In the genomic region with DNA sequence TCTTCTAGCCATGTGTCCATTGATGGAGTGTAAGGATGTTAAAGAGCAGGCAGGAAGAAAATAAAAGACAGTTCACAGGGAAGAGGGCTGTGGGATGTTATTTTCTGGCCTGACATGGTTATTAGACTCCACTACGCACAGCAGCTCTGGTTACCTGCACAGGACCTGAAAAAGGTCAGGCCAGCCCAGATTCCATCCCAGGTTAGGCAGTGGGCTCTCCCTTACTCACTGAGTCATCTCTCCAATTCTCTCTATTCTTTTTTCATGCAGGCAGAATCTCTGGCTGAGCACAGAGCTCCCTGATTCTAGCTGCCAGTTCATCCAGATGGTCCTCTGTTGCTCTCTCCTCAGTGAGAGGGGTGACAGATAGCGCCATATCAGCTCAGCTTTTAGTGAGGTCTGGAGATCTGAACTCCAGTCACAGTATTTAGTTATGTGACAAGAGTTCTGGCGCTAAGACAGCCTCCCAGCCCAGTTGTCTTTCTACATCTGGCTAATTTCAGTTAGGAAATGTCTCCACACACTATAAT, we compare ENCODE assay signal across 26 mouse cellular contexts. TPM values are rescaled to one million over a fixed set of nuclear protein-coding genes. Genes with fewer than 3 reads are reported as not detected.
A peak's percentile ranks its signal among the peaks of the same experiment; 100 is the strongest.
DNase-seq lines count a peak whose midpoint lies in the region; ATAC-seq lines count a peak whose summit lies in the region.
"Had no signal": no experiment of that assay in that cellular context is flagged by ENCODE, and none has a peak within 500 bp of the region (broad histone marks: within the 10 kb centered on the region; RNA-seq: fewer than 3 reads in every experiment).

No protein-coding gene starts in this region.

- H3K4me1 ChIP-seq in forebrain, embryonic 14.5 days (ENCODE audit: control insufficient read depth, insufficient read depth, low read length), result no peaks in the 10 kb centered on the region
- no peaks in the 10 kb centered on the region for H3K4me1 ChIP-seq in forebrain, embryonic 12.5 days
- H3K4me1 ChIP-seq: embryonic facial prominence, embryonic 12.5 days; embryonic facial prominence, embryonic 15.5 days; hindbrain, embryonic 12.5 days; hindbrain, embryonic 15.5 days had no signal

- no peak overlapping the region for H3K27ac ChIP-seq in forebrain, embryonic 14.5 days (ENCODE audit: low read depth, low read length)
- H3K27ac ChIP-seq in forebrain, embryonic 12.5 days, result no peak overlapping the region
- H3K27ac ChIP-seq: embryonic facial prominence, embryonic 12.5 days; embryonic facial prominence, embryonic 15.5 days; hindbrain, embryonic 12.5 days; hindbrain, embryonic 15.5 days had no signal

- no peaks in the 10 kb centered on the region for H3K9me3 ChIP-seq in forebrain, embryonic 14.5 days (replicated peaks; ENCODE audit: control insufficient read depth, low read length)
- no peaks in the 10 kb centered on the region for H3K9me3 ChIP-seq in forebrain, embryonic 12.5 days
- H3K9me3 ChIP-seq: embryonic facial prominence, embryonic 12.5 days; embryonic facial prominence, embryonic 15.5 days; G1E; hindbrain, embryonic 12.5 days; hindbrain, embryonic 15.5 days had no signal

- no peak overlapping the region for H3K4me2 ChIP-seq in forebrain, embryonic 14.5 days (ENCODE audit: low read length)
- H3K4me2 ChIP-seq in forebrain, embryonic 12.5 days, result no peak overlapping the region
- H3K4me2 ChIP-seq: embryonic facial prominence, embryonic 12.5 days; embryonic facial prominence, embryonic 15.5 days; heart, embryonic 11.5 days; hindbrain, embryonic 12.5 days; hindbrain, embryonic 15.5 days had no signal

- no peaks in the 10 kb centered on the region for H3K36me3 ChIP-seq in forebrain, embryonic 14.5 days (ENCODE audit: control insufficient read depth, insufficient read depth, low read length)
- no peaks in the 10 kb centered on the region for H3K36me3 ChIP-seq in forebrain, embryonic 12.5 days (replicated peaks)
- H3K36me3 ChIP-seq: embryonic facial prominence, embryonic 12.5 days; embryonic facial prominence, embryonic 15.5 days; G1E; hindbrain, embryonic 12.5 days; hindbrain, embryonic 15.5 days had no signal

- no peak overlapping the region for H3K9ac ChIP-seq in forebrain, embryonic 14.5 days (ENCODE audit: low read length)
- H3K9ac ChIP-seq in forebrain, embryonic 12.5 days, result no peak overlapping the region
- H3K9ac ChIP-seq: embryonic facial prominence, embryonic 12.5 days; embryonic facial prominence, embryonic 15.5 days; hindbrain, embryonic 12.5 days; hindbrain, embryonic 15.5 days had no signal

- DNase-seq in forebrain, embryonic 14.5 days (ENCODE audit: low spot score), result peak; percentile 37
- peak; percentile 59 for DNase-seq in heart, adult 11 months
- DNase-seq in heart, adult 18-20 months, result no peak
- DNase-seq in layer of hippocampus, adult 9-11 months, result peak; percentile 4
- no peak for DNase-seq in layer of hippocampus, adult 11-12 months (ENCODE audit: low spot score)
- no peak for DNase-seq in right cerebral cortex, postnatal 14 days
- DNase-seq: adrenal gland, postnatal 10 days; adrenal gland, postnatal 36 days; B cell, adult 2 months; cerebellum, adult 11 months; cerebellum, adult 2 months; cerebellum, adult 9-11 months; cerebellum, postnatal 25 days; gastrocnemius, postnatal 10 days; gastrocnemius, postnatal 36 days had no signal

- 80% methylated on average over 3 of the region's 3 CpGs for WGBS in forebrain, embryonic 14.5 days
- 85% methylated on average over 3 of the region's 3 CpGs for WGBS in forebrain, embryonic 12.5 days

- H3K27me3 ChIP-seq in forebrain, embryonic 14.5 days (replicated peaks; ENCODE audit: control insufficient read depth, insufficient read depth, low read length), result no peaks in the 10 kb centered on the region
- no peaks in the 10 kb centered on the region for H3K27me3 ChIP-seq in forebrain, embryonic 12.5 days
- H3K27me3 ChIP-seq: embryonic facial prominence, embryonic 12.5 days; embryonic facial prominence, embryonic 15.5 days; hindbrain, embryonic 12.5 days; hindbrain, embryonic 15.5 days; Patski had no signal

- H3K4me3 ChIP-seq in forebrain, embryonic 14.5 days (ENCODE audit: low read depth, low read length), result no peak overlapping the region
- H3K4me3 ChIP-seq in forebrain, embryonic 12.5 days (replicated peaks), result no peak overlapping the region
- H3K4me3 ChIP-seq: embryonic facial prominence, embryonic 12.5 days; embryonic facial prominence, embryonic 15.5 days; hindbrain, embryonic 12.5 days; hindbrain, embryonic 15.5 days had no signal

- no peak for ATAC-seq in forebrain, embryonic 14.5 days
- no peak for ATAC-seq in forebrain, embryonic 12.5 days (ENCODE audit: low FRiP score)
- ATAC-seq: intestine, postnatal 0 days; Patski had no signal

RNA-seq across cellular contexts. Expression of gene Vit, which starts 31.6 kb away (rescaled TPM):
- polyA plus RNA-seq in forebrain, embryonic 14.5 days (2014; fragmentation: Nextera tagmentation; extraction: Ambion mirVana), result 4.3 and 4.8 TPM in 2 replicates
- polyA plus RNA-seq in forebrain, embryonic 12.5 days (2016; fragmentation: Nextera tagmentation; extraction: Ambion mirVana), result 11.6 TPM in 2 replicates
- total RNA-seq in heart, adult 18-20 months (2021), result 1 to 10 TPM; 1.2 to 1.5 TPM
- total RNA-seq: CH12.LX, G1E had no signal
- polyA plus RNA-seq: G1E; heart, embryonic 11.5 days; heart, embryonic 14.5 days had no signal

Comparison
In these comparisons a context has a peak if more than half of its experiments do, and no peak if none do; other contexts are left out.
1. DNase-seq: peak in forebrain, embryonic 14.5 days (single experiment), heart, adult 11 months (single experiment) and layer of hippocampus, adult 9-11 months (single experiment); none in heart, adult 18-20 months (0 of 2), layer of hippocampus, adult 11-12 months (single experiment) and right cerebral cortex, postnatal 14 days (single experiment).